Mouse (Mus musculus) intestine, embryonic 16.5 days (tissue): Measurements from ENCODE around the gene Raet1e. TPM values are rescaled to one million over a fixed set of nuclear protein-coding genes. Genes with fewer than 3 reads are reported as not detected.
"Not testable (repeated sequence)": the region's sequence is repeated elsewhere in the genome, so short reads cannot be mapped to it uniquely, and the experiment has no call there.

Experiments
- ATAC-seq: fragments of 200-750 bp; cut with Nextera tagmentation; 2 replicates; pipeline ENCODE4 v1.8.0; 2017; ENCODE audit warnings: moderate TSS enrichment, moderate library complexity
- H3K27ac ChIP-seq: fragments of 300-500 bp; sonication (generic); 2 replicates; pipeline ENCODE4 v1.5.1; 2014; ENCODE audit warnings: mild to moderate bottlenecking, low read length
- H3K27me3 ChIP-seq: fragments of 300-500 bp; sonication (generic); replicated peaks from 2 replicates; pipeline ENCODE4 v1.6.1; 2014; ENCODE audit warnings: low read length, control low read depth, mixed read lengths; ENCODE audit not compliant: control insufficient read depth, insufficient read depth
- H3K36me3 ChIP-seq: fragments of 300-500 bp; sonication (generic); 2 replicates; pipeline ENCODE4 v1.6.1; 2014; ENCODE audit warnings: low read length, control low read depth; ENCODE audit not compliant: control insufficient read depth, insufficient read depth
- H3K4me1 ChIP-seq: fragments of 300-500 bp; sonication (generic); 2 replicates; pipeline ENCODE4 v1.6.1; 2014; ENCODE audit warnings: low read length, control low read depth, mixed read lengths; ENCODE audit not compliant: control insufficient read depth, insufficient read depth
- H3K4me2 ChIP-seq: fragments of 300-500 bp; sonication (generic); 2 replicates; pipeline ENCODE4 v1.6.1; 2014; ENCODE audit warnings: low read depth, low read length, control low read depth
- H3K4me3 ChIP-seq: fragments of 300-500 bp; sonication (generic); 2 replicates; pipeline ENCODE4 v1.5.1; 2014; ENCODE audit warnings: mild to moderate bottlenecking, low read length
- H3K9ac ChIP-seq: fragments of 300-500 bp; sonication (generic); 2 replicates; pipeline ENCODE4 v1.6.1; 2014; ENCODE audit warnings: low read depth, low read length
- H3K9me3 ChIP-seq: fragments of 300-500 bp; sonication (generic); 2 replicates; pipeline ENCODE4 v1.6.1; 2016; ENCODE audit warnings: low read length, control low read depth; ENCODE audit not compliant: control insufficient read depth
- WGBS: fragments of 180-500 bp; shearing (Covaris S2); extraction: QIAGEN DNeasy Blood & Tissue Kit; methylation state at CpG from one replicate; pipeline ENCODE4 v1.1.7; 2014; 5-methylcytosine and 5-hydroxymethylcytosine counted together
- polyA plus RNA-seq: library from polyadenylated mRNA; unstranded; fragments of >200 nt; fragmentation: Nextera tagmentation; extraction: Ambion mirVana; gene quantifications from 2 replicates; pipeline ENCODE4 v1.2.1, GENCODE M21; 2015

Raet1e gene
- polyA plus RNA-seq, 1 experiment from 2014 or later: 4.1 TPM

DNA sequence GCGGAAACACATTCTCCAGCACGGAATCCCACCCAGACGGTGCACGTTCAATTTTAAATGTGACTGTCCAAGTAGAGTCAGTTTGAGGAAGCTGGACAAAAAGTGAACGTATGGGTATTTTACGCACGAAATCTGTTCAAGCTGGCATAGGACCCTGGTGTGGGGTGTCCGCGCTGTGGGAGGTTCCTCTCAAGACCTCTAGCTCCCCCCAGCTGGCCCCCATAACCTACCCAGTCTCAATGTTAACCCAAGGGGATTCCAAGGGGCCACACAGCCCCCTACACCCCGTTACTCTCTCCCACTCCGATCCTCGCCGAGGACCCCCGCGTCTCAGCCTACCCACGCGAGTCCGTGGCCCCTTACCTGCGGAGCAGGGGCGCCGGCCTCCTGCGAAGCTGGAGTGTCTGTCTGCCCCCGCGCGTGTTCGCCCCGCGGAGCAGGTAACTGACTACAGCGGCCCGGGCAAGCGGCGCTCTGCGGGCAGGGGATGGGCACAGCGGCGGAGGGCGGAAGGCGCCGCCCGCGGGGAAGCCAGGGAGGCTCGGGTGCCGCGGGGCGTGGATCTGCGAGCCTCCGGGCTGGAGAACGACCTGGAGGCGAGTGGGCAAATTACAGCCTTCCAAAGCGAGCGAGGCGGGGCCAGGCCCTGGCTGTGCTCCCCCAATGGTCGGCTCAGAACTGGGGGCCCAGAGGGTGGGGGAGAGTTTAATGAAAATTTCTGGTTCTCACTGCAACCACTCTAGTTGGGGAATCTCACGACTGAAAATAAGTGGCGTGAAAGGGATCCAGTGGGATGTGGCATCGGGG lies 7.1 kb upstream of the Raet1e start:
- Histone ChIP-seq H3K4me3 (0 out of 2 replicates have a peak overlapping the region, but pooled peaks have one; percentile 7), H3K4me1 (peaks cover 12% of the 10 kb centered on the region), H3K27me3 (peaks cover 27% of the 10 kb centered on the region)
- not testable (repeated sequence) for H3K9me3 ChIP-seq, H3K4me2 ChIP-seq, H3K27ac ChIP-seq, H3K36me3 ChIP-seq, ATAC-seq, H3K9ac ChIP-seq
- WGBS: under 1% methylated on average over 53 of the region's 55 CpGs

DNA sequence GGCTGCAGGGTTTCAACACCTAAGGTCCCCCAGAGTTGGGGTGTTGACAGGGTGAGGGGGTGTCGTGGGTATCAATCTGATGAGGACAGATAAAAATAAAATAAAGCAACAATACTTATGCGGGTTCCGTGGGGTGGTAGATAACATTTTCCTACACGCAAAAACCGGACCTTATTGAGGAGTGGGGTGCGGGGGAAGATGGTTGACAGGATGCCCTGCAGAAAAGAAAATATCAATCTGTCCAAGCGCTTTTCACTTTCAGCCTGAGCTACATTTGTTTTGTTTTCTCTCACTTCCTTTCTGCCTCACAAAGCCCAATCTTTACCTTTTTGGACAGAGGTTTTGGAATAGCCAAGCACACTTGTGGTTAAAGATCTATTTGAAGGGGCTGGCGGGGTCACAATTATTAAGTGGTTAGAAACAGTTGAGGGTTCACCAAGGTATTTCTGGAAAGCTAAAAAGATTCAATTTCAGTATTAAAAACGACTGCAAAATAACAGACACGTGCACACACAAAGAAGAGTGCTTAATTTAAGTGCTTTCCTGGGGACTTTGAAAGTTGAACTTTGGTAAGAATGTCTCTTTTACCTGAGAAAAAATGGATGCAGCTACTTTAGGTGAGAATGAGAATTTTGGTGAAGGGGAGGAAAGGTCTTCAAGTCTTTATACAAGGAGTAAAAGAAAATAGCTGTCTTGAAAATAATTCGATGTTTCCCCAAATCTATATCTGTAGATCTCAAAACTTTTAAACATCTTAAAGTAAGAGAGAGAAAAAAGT lies 6.3 kb upstream of the Raet1e start:
- Histone ChIP-seq H3K4me1 (peaks cover 12% of the 10 kb centered on the region), H3K27me3 (peaks cover 34% of the 10 kb centered on the region)
- H3K27ac ChIP-seq, H3K9me3 ChIP-seq, H3K9ac ChIP-seq, H3K36me3 ChIP-seq, H3K4me3 ChIP-seq, ATAC-seq, H3K4me2 ChIP-seq: not testable (repeated sequence)
- WGBS: 4% methylated on average over 11 of the region's 11 CpGs

DNA sequence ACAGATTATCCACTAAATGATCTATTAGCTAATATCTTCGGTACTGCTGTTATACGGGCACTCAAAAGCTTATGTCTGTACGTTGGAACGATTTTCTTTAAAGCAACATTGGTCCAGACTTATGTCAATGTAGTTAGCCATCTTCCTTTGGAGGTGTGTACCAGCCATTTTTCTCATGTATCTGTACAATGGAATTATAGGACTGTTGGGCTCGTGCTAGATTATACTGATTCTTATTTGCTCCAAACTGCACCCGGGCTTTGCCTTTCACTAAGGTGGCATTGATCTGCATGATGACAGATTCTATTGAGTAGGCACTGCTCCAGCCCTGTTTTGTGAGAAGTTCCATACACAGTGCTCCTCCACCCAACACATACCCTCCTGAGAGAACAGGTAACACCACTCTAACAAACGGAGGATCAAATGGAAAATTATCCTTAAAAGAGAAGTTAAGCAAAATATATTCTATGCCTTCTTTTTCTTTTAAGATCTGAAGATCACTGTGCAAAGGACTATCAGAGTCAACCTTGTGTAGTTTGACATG lies 5.2 kb upstream of the Raet1e start:
- H3K36me3 ChIP-seq, ATAC-seq, H3K4me3 ChIP-seq, H3K9me3 ChIP-seq, H3K4me2 ChIP-seq, H3K9ac ChIP-seq, H3K27ac ChIP-seq: not testable (repeated sequence)
- Histone ChIP-seq H3K4me1 (peaks cover 12% of the 10 kb centered on the region), H3K27me3 (peaks cover 34% of the 10 kb centered on the region)
- 10% methylated on average over 7 of the region's 7 CpGs for WGBS

DNA sequence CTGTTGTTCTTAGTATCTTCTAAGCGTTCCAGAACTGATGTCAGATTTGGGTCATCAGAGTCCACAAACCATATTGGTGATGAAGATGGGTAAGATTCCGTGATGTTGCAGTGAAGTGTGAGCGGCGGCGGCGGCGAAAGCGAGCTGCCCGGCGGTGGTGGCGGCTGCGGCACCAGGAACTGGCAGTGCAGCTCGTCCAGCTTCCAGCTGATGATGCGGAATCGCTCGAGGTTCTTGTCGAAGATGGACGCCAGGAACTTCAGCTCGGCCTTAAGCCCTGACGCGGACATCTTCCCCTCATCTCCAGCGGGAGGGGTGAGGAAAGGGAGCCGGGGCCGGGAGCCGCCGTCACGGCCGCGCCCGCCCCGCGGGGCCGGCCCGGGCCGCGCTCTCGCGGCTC lies 4.2 kb upstream of the Raet1e start:
- Histone ChIP-seq H3K4me2 (peak overlapping the region; percentile 48), H3K27me3 (peaks cover 39% of the 10 kb centered on the region), H3K4me3 (peak overlapping the region; percentile 32), H3K4me1 (peaks cover 15% of the 10 kb centered on the region)
- H3K9ac ChIP-seq, H3K36me3 ChIP-seq, ATAC-seq, H3K9me3 ChIP-seq, H3K27ac ChIP-seq: not testable (repeated sequence)
- under 1% methylated on average over 38 of the region's 38 CpGs for WGBS

DNA sequence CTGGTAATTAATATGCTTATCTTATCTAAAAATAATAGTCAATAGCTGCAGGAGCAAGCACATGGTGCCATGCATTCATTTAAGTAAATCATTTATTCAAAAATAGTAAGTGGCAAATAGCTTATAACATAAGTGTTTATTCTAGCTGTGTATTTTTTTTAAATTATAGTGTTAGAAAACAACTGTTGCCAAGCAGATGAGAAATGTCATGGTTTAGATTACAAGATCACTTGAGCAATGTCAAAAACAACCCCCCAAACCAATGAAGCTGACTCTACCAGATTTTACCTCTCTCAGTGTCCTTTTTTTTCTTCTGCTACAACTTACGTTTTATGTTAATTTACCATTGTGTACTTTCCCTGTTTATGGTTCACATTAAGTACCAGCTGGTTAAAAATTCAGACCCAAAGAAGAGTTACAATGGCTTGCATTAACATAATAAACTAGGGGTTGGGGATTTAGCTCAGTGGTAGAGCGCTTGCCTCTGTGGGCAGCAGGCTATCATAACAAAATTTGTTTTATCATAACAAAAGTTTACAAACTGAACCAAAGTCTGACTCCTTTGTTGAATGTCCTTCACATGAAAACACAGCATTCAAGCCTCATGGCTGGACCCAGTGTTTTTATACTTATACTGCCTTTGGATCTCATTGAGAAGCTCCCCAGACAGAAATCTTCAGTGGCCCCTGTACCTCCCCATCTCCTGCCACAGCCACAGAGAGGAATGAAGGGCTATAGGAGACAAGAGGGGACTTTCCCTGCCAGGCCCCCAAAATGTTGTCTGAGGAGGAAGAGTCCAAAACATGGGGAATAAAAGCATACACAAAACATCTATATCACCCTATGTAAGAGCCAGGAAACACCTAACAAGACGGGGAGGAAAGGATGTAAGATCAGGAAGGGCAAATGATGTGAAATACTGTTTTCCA lies 3.2 kb upstream of the Raet1e start:
- Histone ChIP-seq H3K4me1 (peaks cover 9% of the 10 kb centered on the region), H3K4me2 (no peak overlapping the region), H3K27me3 (peaks cover 43% of the 10 kb centered on the region), H3K27ac (no peak overlapping the region), H3K4me3 (no peak overlapping the region), H3K36me3 (no peaks in the 10 kb centered on the region), H3K9me3 (no peaks in the 10 kb centered on the region), H3K9ac (no peak overlapping the region)
- no peak for ATAC-seq
- 27% methylated on average over 3 of the region's 3 CpGs for WGBS

DNA sequence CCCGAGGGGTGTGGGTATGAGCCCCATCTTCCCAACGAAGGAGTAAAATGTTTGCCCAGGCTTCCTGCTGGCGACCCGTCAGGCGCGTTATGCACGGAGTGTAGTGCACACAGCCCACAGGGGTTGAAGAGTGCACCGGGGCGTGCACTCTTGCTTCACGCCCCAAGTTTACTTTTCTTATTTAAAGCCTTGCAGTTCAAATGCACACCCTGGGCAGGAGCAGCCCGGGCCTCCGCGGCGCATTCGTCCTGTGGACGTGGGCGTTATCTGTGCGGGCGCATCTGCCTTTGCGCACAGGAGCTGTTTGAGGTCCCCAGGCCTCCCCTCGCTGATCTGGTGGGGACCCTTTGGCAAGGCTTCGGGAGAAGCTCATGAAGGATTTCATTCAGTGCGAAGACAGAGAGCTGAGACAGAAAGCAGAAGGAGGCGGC lies 777 bp downstream of the Raet1e start:
- Histone ChIP-seq H3K9ac (no peak overlapping the region), H3K4me2 (peak overlapping the region; percentile 56), H3K27ac (no peak overlapping the region), H3K4me3 (peak overlapping the region; percentile 47), H3K9me3 (no peaks in the 10 kb centered on the region), H3K4me1 (0 out of 2 replicates have a peak, but pooled peaks cover 3% of the 10 kb centered on the region), H3K27me3 (peaks cover 29% of the 10 kb centered on the region), H3K36me3 (no peaks in the 10 kb centered on the region)
- ATAC-seq: peak; percentile 27; the same call in 1 of the 2 replicates
- WGBS: 1% methylated on average over 24 of the region's 24 CpGs

DNA sequence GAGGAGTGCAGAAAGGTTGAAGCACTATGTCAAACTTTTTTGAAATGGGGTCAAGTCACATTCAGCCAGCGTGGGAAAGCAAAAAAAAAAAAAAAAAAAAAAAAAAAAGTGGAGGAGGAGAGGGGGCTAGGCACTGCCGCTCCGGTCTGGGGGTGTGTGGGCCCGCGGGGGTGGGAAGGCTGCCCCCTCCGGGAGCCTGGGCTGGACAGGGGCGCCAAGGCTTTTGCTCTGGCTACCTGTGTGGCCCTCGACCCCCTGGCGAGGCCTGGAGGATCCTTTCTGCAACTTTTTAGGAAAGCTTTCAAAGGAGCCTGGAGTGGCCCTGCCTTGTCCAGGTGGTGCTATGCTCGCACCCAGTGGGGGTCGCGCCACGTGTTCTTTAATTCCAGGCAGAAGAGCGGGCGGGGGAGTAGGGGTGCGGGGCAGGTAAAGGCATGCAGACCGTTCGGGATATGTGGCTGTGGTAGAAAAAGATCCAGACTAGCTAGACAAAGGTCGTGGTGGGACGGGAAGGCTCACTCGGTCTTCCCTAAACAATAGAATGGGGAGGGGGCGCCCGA lies 1.3 kb downstream of the Raet1e start:
- no peak for ATAC-seq
- Histone ChIP-seq H3K4me2 (no peak overlapping the region), H3K9me3 (no peaks in the 10 kb centered on the region), H3K27ac (no peak overlapping the region), H3K27me3 (peaks cover 29% of the 10 kb centered on the region), H3K4me3 (no peak overlapping the region), H3K36me3 (no peaks in the 10 kb centered on the region), H3K4me1 (0 out of 2 replicates have a peak, but pooled peaks cover 3% of the 10 kb centered on the region), H3K9ac (no peak overlapping the region)
- WGBS: 11% methylated on average over 23 of the region's 23 CpGs

DNA sequence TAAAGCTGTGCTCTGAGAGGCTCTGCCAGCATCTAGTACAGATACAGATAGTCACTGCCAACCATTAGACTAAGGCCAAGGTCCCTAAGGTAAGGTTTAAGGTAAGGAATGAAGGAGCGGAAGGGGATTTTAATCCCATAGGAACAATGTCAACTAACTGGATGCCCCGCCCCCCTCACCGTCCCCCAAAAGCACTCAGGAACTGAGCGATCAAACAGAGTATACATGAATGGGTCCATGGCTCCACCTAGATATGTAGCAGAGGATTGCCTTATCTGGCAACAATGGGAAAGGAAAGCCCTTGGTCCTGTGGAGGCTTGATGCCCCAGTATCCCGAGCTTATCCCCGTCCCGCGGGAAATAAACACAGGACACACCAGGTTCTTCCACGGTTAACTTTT lies 4.9 kb downstream of the Raet1e start:
- not testable (repeated sequence) for H3K4me3 ChIP-seq, H3K9me3 ChIP-seq, ATAC-seq, H3K27ac ChIP-seq, H3K4me1 ChIP-seq, H3K9ac ChIP-seq, H3K36me3 ChIP-seq
- H3K4me2 ChIP-seq: 0 out of 2 replicates have a peak overlapping the region, but pooled peaks have one; percentile 22
- 10% methylated on average over 9 of the region's 9 CpGs for whole genome bisulfite sequencing
- peaks cover 12% of the 10 kb centered on the region; the same call in 1 of the 2 replicates for H3K27me3 ChIP-seq
